Mouse (Mus musculus) heart, adult 2 months (tissue): ENCODE results near the gene Zkscan17.

Experiments
- CTCF ChIP-seq: fragments of 200-600 bp; IDR thresholded peaks from 2 replicates; pipeline ENCODE4 v1.8.1; 2022; ENCODE audit warnings: antibody characterized with exemption, mild to moderate bottlenecking, moderate library complexity
- EP300 ChIP-seq: fragments of 200-500 bp; IDR thresholded peaks from 2 replicates; pipeline ENCODE4 v1.6.1; 2011; ENCODE audit warnings: low read depth, low read length, control low read depth; ENCODE audit not compliant: insufficient read depth
- POLR2A ChIP-seq: fragments of 200-500 bp; IDR thresholded peaks from 2 replicates; pipeline ENCODE4 v1.6.1; 2011; ENCODE audit warnings: mild to moderate bottlenecking, low read depth, low read length, control low read depth; ENCODE audit not compliant: insufficient read depth

GRCm38 (mm10) chr11:59477240-59477639 lies 49.3 kb downstream of the Zkscan17 start:
- TF ChIP-seq CTCF (no peak), POLR2A (no peak), EP300 (no peak)
